Mouse (Mus musculus) CH12.LX (cell line): Measurements from ENCODE around the gene Isg20l2. TPM values are rescaled to one million over a fixed set of nuclear protein-coding genes. Genes with fewer than 3 reads are reported as not detected.

Experiments used
- DNase-seq: peaks from one replicate; pipeline ENCODE4 v3.0.0-alpha.2; 2013; ENCODE audit errors: extremely low read depth
- H3K27ac ChIP-seq: 2 replicates; pipeline ENCODE4 v1.5.1; 2012; ENCODE audit warnings: low read depth, mild to moderate bottlenecking, control low read depth, moderate library complexity; ENCODE audit not compliant: insufficient read depth
- H3K27me3 ChIP-seq: replicated peaks from 2 replicates; pipeline ENCODE3; 2012; ENCODE audit warnings: inconsistent platforms
- H3K36me3 ChIP-seq, 2 experiments: replicated peaks in 1 of 2; 2 replicates each; pipeline versions ENCODE3 to v1.6.1; 2012; ENCODE audit warnings: inconsistent platforms in 1 of 2, low read length in 1 of 2, mild to moderate bottlenecking in 1 of 2, mixed read lengths in 1 of 2, moderate library complexity in 1 of 2; ENCODE audit not compliant: control insufficient read depth in 1 of 2, insufficient read depth in 1 of 2
- H3K4me1 ChIP-seq, 2 experiments: 2 replicates each; pipeline ENCODE4 v1.6.1; 2012; ENCODE audit warnings: inconsistent platforms in 1 of 2, moderate library complexity in 1 of 2; ENCODE audit not compliant: insufficient read depth in 2 of 2, control insufficient read depth in 1 of 2
- H3K4me2 ChIP-seq: 2 replicates; pipeline ENCODE4 v1.6.1; 2012; ENCODE audit warnings: low read depth, mild to moderate bottlenecking, control low read depth; ENCODE audit not compliant: poor library complexity, insufficient read depth, severe bottlenecking
- H3K4me3 ChIP-seq, 3 experiments: fragments of 150-350 bp in 1 of 3; sonication (generic) in 1 of 3; replicated peaks in 1 of 3; 2 replicates each; pipeline versions ENCODE3 to v1.5.1; 2011 to 2012; ENCODE audit warnings: low read depth in 2 of 3, low read length in 2 of 3, mild to moderate bottlenecking in 2 of 3, moderate library complexity in 2 of 3, control low read depth in 1 of 3, improper control_type of control experiment in 1 of 3, inconsistent platforms in 1 of 3, mixed read lengths in 1 of 3; ENCODE audit not compliant: poor library complexity in 1 of 3
- H3K79me2 ChIP-seq: replicated peaks from 2 replicates; pipeline ENCODE4 v1.6.1; 2012; ENCODE audit warnings: mild to moderate bottlenecking, moderate library complexity; ENCODE audit not compliant: control insufficient read depth, poor library complexity, insufficient read depth, severe bottlenecking; ENCODE audit errors: extremely low read depth
- H3K9ac ChIP-seq: 2 replicates; pipeline ENCODE4 v1.6.1; 2012; ENCODE audit warnings: low read depth, mild to moderate bottlenecking, control low read depth, moderate library complexity; ENCODE audit not compliant: insufficient read depth
- H3K9me3 ChIP-seq: replicated peaks from 2 replicates; pipeline ENCODE3; 2012; ENCODE audit warnings: low read length, inconsistent platforms, mixed read lengths
- BHLHE40 ChIP-seq: IDR thresholded peaks from 2 replicates; pipeline ENCODE4 v1.6.1; 2011; ENCODE audit warnings: mild to moderate bottlenecking, low read depth, low read length, improper control_type of control experiment
- CHD2 ChIP-seq: IDR thresholded peaks from 2 replicates; pipeline ENCODE4 v1.6.1; 2011; ENCODE audit warnings: low read length, improper control_type of control experiment
- CTCF ChIP-seq, 2 experiments: IDR thresholded peaks in 1 of 2; conservative IDR thresholded peaks in 1 of 2; 2 replicates each; pipeline ENCODE4 v1.5.1; 2011 to 2012; ENCODE audit warnings: low read depth in 2 of 2, low read length in 2 of 2, improper control_type of control experiment in 1 of 2, inconsistent platforms in 1 of 2, mild to moderate bottlenecking in 1 of 2, moderate library complexity in 1 of 2
- ELF1 ChIP-seq: IDR thresholded peaks from 2 replicates; pipeline ENCODE4 v1.6.1; 2014; ENCODE audit warnings: low read depth, mild to moderate bottlenecking, inconsistent platforms, low read length, improper control_type of control experiment
- EP300 ChIP-seq: IDR thresholded peaks from 2 replicates; pipeline ENCODE4 v1.6.1; 2011; ENCODE audit warnings: low read length, improper control_type of control experiment
- ETS1 ChIP-seq: conservative IDR thresholded peaks from 2 replicates; pipeline ENCODE4 v1.6.1; 2012; ENCODE audit warnings: low read depth, mild to moderate bottlenecking, inconsistent platforms, low read length, improper control_type of control experiment, moderate library complexity
- HCFC1 ChIP-seq: IDR thresholded peaks from 2 replicates; pipeline ENCODE4 v1.6.1; 2012; ENCODE audit warnings: low read depth, mild to moderate bottlenecking, inconsistent platforms, low read length, improper control_type of control experiment
- IRF4 ChIP-seq: IDR thresholded peaks from 2 replicates; pipeline ENCODE4 v1.6.1; 2014; ENCODE audit warnings: low read depth, mild to moderate bottlenecking, inconsistent platforms, low read length, improper control_type of control experiment
- JUND ChIP-seq: conservative IDR thresholded peaks from 2 replicates; pipeline ENCODE4 v1.6.1; 2011; ENCODE audit warnings: low read depth, low read length, improper control_type of control experiment
- KAT2A ChIP-seq: IDR thresholded peaks from 2 replicates; pipeline ENCODE4 v1.6.1; 2012; ENCODE audit warnings: low read length, improper control_type of control experiment, inconsistent platforms; ENCODE audit not compliant: insufficient replicate concordance
- MAZ ChIP-seq: IDR thresholded peaks from 2 replicates; pipeline ENCODE4 v1.6.1; 2012; ENCODE audit warnings: low read depth, mild to moderate bottlenecking, inconsistent platforms, low read length, improper control_type of control experiment, moderate library complexity
- MEF2A ChIP-seq: IDR thresholded peaks from 2 replicates; pipeline ENCODE4 v1.6.1; 2014; ENCODE audit warnings: low read depth, mild to moderate bottlenecking, inconsistent platforms, low read length, improper control_type of control experiment, borderline replicate concordance
- MXI1 ChIP-seq: IDR thresholded peaks from 2 replicates; pipeline ENCODE4 v1.6.1; 2011; ENCODE audit warnings: mild to moderate bottlenecking, low read depth, low read length, improper control_type of control experiment
- MYC ChIP-seq: IDR thresholded peaks from 2 replicates; pipeline ENCODE4 v1.6.1; 2011; ENCODE audit warnings: low read depth, mild to moderate bottlenecking, improper control_type of control experiment, low read length
- PAX5 ChIP-seq: IDR thresholded peaks from 2 replicates; pipeline ENCODE4 v1.6.1; 2012; ENCODE audit warnings: low read length, inconsistent platforms, mixed read lengths
- POLR2A ChIP-seq: IDR thresholded peaks from 2 replicates; pipeline ENCODE4 v1.6.1; 2011; ENCODE audit warnings: low read depth, mild to moderate bottlenecking, improper control_type of control experiment, low read length
- RAD21 ChIP-seq: IDR thresholded peaks from 2 replicates; pipeline ENCODE4 v1.6.1; 2011; ENCODE audit warnings: low read depth, mild to moderate bottlenecking, low read length, improper control_type of control experiment, moderate library complexity
- SIN3A ChIP-seq: IDR thresholded peaks from 2 replicates; pipeline ENCODE4 v1.6.1; 2012; ENCODE audit warnings: low read length, improper control_type of control experiment, inconsistent platforms
- SMC3 ChIP-seq: IDR thresholded peaks from 2 replicates; pipeline ENCODE4 v1.6.1; 2011; ENCODE audit warnings: low read depth, low read length, improper control_type of control experiment
- TBP ChIP-seq: conservative IDR thresholded peaks from 2 replicates; pipeline ENCODE4 v1.6.1; 2011; ENCODE audit warnings: low read depth, low read length, improper control_type of control experiment
- TCF12 ChIP-seq: IDR thresholded peaks from 2 replicates; pipeline ENCODE4 v1.6.1; 2014; ENCODE audit warnings: low read depth, mild to moderate bottlenecking, inconsistent platforms, low read length, improper control_type of control experiment
- UBTF ChIP-seq: IDR thresholded peaks from 2 replicates; pipeline ENCODE4 v1.6.1; 2012; ENCODE audit warnings: low read depth, mild to moderate bottlenecking, inconsistent platforms, low read length, improper control_type of control experiment, moderate library complexity
- USF1 ChIP-seq: IDR thresholded peaks from 2 replicates; pipeline ENCODE4 v1.6.1; 2014; ENCODE audit warnings: low read depth, mild to moderate bottlenecking, inconsistent platforms, low read length, improper control_type of control experiment
- USF2 ChIP-seq: conservative IDR thresholded peaks from 2 replicates; pipeline ENCODE4 v1.6.1; 2011; ENCODE audit warnings: low read depth, low read length, improper control_type of control experiment
- ZC3H11A ChIP-seq: IDR thresholded peaks from 2 replicates; pipeline ENCODE4 v1.6.1; 2012; ENCODE audit warnings: low read depth, mild to moderate bottlenecking, inconsistent platforms, low read length, improper control_type of control experiment
- ZKSCAN1 ChIP-seq: IDR thresholded peaks from 2 replicates; pipeline ENCODE4 v1.6.1; 2012; ENCODE audit warnings: low read depth, inconsistent platforms, low read length, improper control_type of control experiment, borderline replicate concordance
- ZMIZ1 ChIP-seq: IDR thresholded peaks from 2 replicates; pipeline ENCODE4 v1.6.1; 2012; ENCODE audit warnings: low read depth, mild to moderate bottlenecking, inconsistent platforms, low read length, improper control_type of control experiment
- ZNF384 ChIP-seq: IDR thresholded peaks from 2 replicates; pipeline ENCODE4 v1.6.1; 2012; ENCODE audit warnings: low read depth, low read length, improper control_type of control experiment, inconsistent platforms
- dilution Hi-C: fragments of 300-500 bp; cut with MboI; formaldehyde crosslinking; loops from 2 replicates; pipeline ENCODE4 v1.14.3; 2020; ENCODE audit warnings: low sequenced_read_pairs; ENCODE audit not compliant: extremely low pct_unique_long_range_greater_than_20kb, extremely low pct_ligation_motif_present
- in situ Hi-C: fragments of 300-500 bp; cut with MboI; formaldehyde crosslinking; loops from 3 replicates; pipeline ENCODE4 v1.14.3; 2019; ENCODE audit warnings: low sequenced_read_pairs, low pct_ligation_motif_present, low pct_unique_long_range_greater_than_20kb, mixed read lengths
- polyA plus RNA-seq: library from polyadenylated mRNA; unstranded; fragments of >175 nt; gene quantifications from 2 replicates; pipeline ENCODE4 v1.2.1, GENCODE M21; 2012; ENCODE audit warnings: low read depth; ENCODE audit not compliant: insufficient read length
- total RNA-seq, 2 experiments: library from RNA; depleted of rRNA; stranded (reverse); fragments of 300-350 nt in 1 of 2; fragments of >200 nt in 1 of 2; gene quantifications; 2 replicates each; pipeline ENCODE4 v1.2.3; 2012 to 2014

The Isg20l2 gene
- total and polyA plus RNA-seq, 3 experiments = 40.8 to 68.8 (median 45.0) TPM

DNA sequence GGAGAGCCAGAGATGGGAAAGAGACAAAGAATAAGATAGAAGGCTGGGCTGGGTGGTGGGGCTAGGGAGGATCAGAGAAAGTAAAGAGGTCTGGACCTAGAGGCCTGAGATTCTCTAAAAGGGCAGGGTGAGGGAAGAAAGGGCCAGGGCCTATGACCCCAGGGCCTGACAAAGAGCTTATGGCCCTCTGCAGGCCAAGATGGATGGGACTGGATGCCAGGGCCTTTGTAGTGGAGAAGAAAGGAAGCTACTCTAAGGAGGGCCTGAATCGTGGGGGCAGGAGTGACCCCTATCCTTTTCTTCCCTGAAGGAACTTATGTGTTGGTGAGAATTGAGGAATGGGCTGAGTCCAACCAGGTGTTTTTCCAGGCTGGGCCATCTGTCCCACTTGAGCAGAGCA, 27.9 kb downstream of the Isg20l2 start:
- Histone ChIP-seq H3K4me1 (peaks cover 0 to 4% of the 10 kb centered on the region in 2 experiments; a peak in 2 of 4 replicates), H3K79me2 (no peaks in the 10 kb centered on the region), H3K9ac (no peak overlapping the region), H3K36me3 (no peaks in the 10 kb centered on the region), H3K4me3 (no peak overlapping the region), H3K27ac (no peak overlapping the region), H3K4me2 (no peak overlapping the region), H3K27me3 (peaks cover 47% of the 10 kb centered on the region), H3K9me3 (no peaks in the 10 kb centered on the region)
- in situ Hi-C loops (no loop called here), dilution Hi-C loops (no loop called here)
- TF ChIP-seq KAT2A (no peak), ZC3H11A (no peak), USF1 (no peak), SMC3 (no peak), ZNF384 (no peak), MXI1 (no peak), ZKSCAN1 (no peak), UBTF (no peak), ZMIZ1 (no peak), TCF12 (no peak), RAD21 (no peak), HCFC1 (no peak), ETS1 (no peak), POLR2A (no peak), MYC (no peak), ELF1 (no peak), CHD2 (no peak), CTCF (conservative IDR thresholded peaks at IDR 0.05 in 1 of 2, IDR thresholded peaks at IDR 0.05 in 1 of 2; ENCODE audit: low read depth in 2 of 2, low read length in 2 of 2) (no peak), JUND (no peak)
- DNase-seq = no peak

DNA sequence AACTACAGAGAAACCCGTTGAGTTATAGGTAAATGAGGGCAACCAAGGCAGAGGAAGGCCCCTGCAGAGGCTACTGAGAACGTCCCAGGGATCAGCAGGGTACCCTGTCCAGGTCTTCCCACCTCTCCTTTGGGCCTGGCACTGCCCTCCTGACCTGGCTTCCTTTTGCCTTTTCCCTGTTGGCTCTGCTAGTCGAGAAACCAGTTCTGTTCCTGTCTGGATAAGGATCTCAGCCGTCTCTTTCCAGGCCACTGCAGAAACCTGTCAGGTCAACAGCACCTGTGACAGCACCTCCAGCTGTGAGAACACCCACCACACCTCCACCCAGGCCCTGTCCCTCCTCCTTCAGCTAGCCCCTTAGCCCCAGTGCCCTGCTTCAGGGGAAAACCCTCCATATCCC, 28.4 kb downstream of the Isg20l2 start:
- dilution Hi-C loops = no loop called here
- Histone ChIP-seq H3K9ac (no peak overlapping the region), H3K4me3 (no peak overlapping the region), H3K27me3 (peaks cover 52% of the 10 kb centered on the region), H3K4me1 (peaks cover 0 to 4% of the 10 kb centered on the region in 2 experiments; a peak in 2 of 4 replicates), H3K27ac (no peak overlapping the region), H3K4me2 (no peak overlapping the region), H3K36me3 (no peaks in the 10 kb centered on the region), H3K79me2 (no peaks in the 10 kb centered on the region), H3K9me3 (no peaks in the 10 kb centered on the region)
- DNase-seq = no peak
- TF ChIP-seq ZNF384 (no peak), TBP (no peak), KAT2A (no peak), ETS1 (no peak), MEF2A (no peak), SIN3A (no peak), ZMIZ1 (no peak), MAZ (no peak), USF2 (no peak), EP300 (no peak), PAX5 (no peak), BHLHE40 (no peak), ZC3H11A (no peak), ZKSCAN1 (no peak), IRF4 (no peak), ELF1 (no peak), MYC (no peak)
- in situ Hi-C loops = no loop called here
